Mouse (Mus musculus) erythroblast, embryonic 14.5 days (primary cell): ENCODE data around the gene Pi16.

Experiments used
- GATA1 ChIP-seq: IDR thresholded peaks from 2 replicates; pipeline ENCODE4 v1.6.1; 2012; ENCODE audit warnings: low read length, inconsistent platforms, mixed read lengths
- TAL1 ChIP-seq: IDR thresholded peaks from 3 replicates; pipeline ENCODE4 v1.6.1; 2012; ENCODE audit warnings: low read length, inconsistent platforms, mixed read lengths

GRCm38 (mm10) chr17:29312082-29312481 lies 5.4 kb upstream of the Pi16 start:
- TF ChIP-seq GATA1 (no peak), TAL1 (no peak)
